Mouse (Mus musculus) heart, embryonic 11.5 days (tissue): Measurements from ENCODE around the gene Ptprn2. TPM values are rescaled to one million over a fixed set of nuclear protein-coding genes. Genes with fewer than 3 reads are reported as not detected.

ENCODE experiments used
- ATAC-seq: fragments of 200-750 bp; cut with Nextera tagmentation; replicated peaks from 2 replicates; pipeline ENCODE4 v1.8.0; 2017; ENCODE audit warnings: moderate library complexity; ENCODE audit not compliant: insufficient number of reproducible peaks, low FRiP score, low TSS enrichment
- H3K27ac ChIP-seq: fragments of 300-500 bp; sonication (generic); 2 replicates; pipeline ENCODE4 v1.5.1; 2014; ENCODE audit warnings: mild to moderate bottlenecking, low read depth, low read length
- H3K27me3 ChIP-seq: fragments of 300-500 bp; sonication (generic); 2 replicates; pipeline ENCODE4 v1.6.1; 2014; ENCODE audit warnings: mild to moderate bottlenecking, low read length, mixed read lengths; ENCODE audit not compliant: control insufficient read depth, insufficient read depth
- H3K36me3 ChIP-seq: fragments of 300-500 bp; sonication (generic); 2 replicates; pipeline ENCODE4 v1.6.1; 2014; ENCODE audit warnings: mild to moderate bottlenecking, low read length, moderate library complexity, mixed read lengths; ENCODE audit not compliant: control insufficient read depth, insufficient read depth
- H3K4me1 ChIP-seq: fragments of 300-500 bp; sonication (generic); 2 replicates; pipeline ENCODE4 v1.6.1; 2014; ENCODE audit warnings: low read length; ENCODE audit not compliant: control insufficient read depth, insufficient read depth
- H3K4me2 ChIP-seq: fragments of 300-500 bp; sonication (generic); 2 replicates; pipeline ENCODE4 v1.6.1; 2014; ENCODE audit warnings: mild to moderate bottlenecking, moderate library complexity
- H3K4me3 ChIP-seq: fragments of 300-500 bp; sonication (generic); 2 replicates; pipeline ENCODE4 v1.5.1; 2014; ENCODE audit warnings: low read depth, low read length
- H3K9ac ChIP-seq: fragments of 300-500 bp; sonication (generic); 2 replicates; pipeline ENCODE4 v1.6.1; 2014; ENCODE audit warnings: mild to moderate bottlenecking, low read depth, low read length, moderate library complexity
- H3K9me3 ChIP-seq: fragments of 300-500 bp; sonication (generic); replicated peaks from 2 replicates; pipeline ENCODE4 v1.6.1; 2016; ENCODE audit warnings: low read length; ENCODE audit not compliant: control insufficient read depth
- WGBS: fragments of 180-500 bp; shearing (Covaris S2); extraction: QIAGEN DNeasy Blood & Tissue Kit; methylation state at CpG from one replicate; pipeline ENCODE4 v1.1.7; 2014; ENCODE audit not compliant: insufficient replicate concordance; 5-methylcytosine and 5-hydroxymethylcytosine counted together
- polyA plus RNA-seq: library from polyadenylated mRNA; unstranded; fragments of >200 nt; fragmentation: Nextera tagmentation; extraction: Ambion mirVana; gene quantifications from 2 replicates; pipeline ENCODE4 v1.2.1, GENCODE M21; 2014

The Ptprn2 gene
- polyA plus RNA-seq, 1 experiment from 2014 or later: not detected

DNA sequence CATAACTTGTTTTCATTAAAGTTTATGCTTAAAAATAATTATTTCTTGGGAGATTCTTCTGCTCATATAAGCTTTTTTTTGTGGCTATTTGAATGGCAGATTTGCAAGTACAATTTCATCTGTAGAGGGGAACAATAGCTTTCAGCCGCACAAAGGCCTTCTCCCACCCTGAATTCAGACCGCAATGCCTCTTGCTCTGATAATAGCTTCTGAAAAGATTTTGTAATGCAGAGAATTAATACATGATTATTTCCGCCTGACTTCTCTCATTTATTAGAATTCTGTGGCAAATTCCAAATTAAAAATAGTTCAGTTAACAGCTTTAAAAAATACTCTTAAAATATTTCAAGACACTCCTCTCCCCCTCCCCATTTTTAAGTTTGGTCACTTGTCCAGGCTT lies 671.3 kb downstream of the Ptprn2 start:
- Histone ChIP-seq H3K36me3 (no peaks in the 10 kb centered on the region), H3K27me3 (peaks cover 94% of the 10 kb centered on the region), H3K9ac (no peak overlapping the region), H3K4me3 (no peak overlapping the region), H3K4me1 (peaks cover 12% of the 10 kb centered on the region), H3K9me3 (no peaks in the 10 kb centered on the region), H3K4me2 (no peak overlapping the region), H3K27ac (no peak overlapping the region)
- ATAC-seq: no peak
- 75% methylated on average over 3 of the region's 3 CpGs for WGBS

GRCm38 (mm10) chr12:117157249-117157648 lies 671.7 kb downstream of the Ptprn2 start:
- H3K27me3 ChIP-seq: peaks cover 94% of the 10 kb centered on the region
- peaks cover 12% of the 10 kb centered on the region for H3K4me1 ChIP-seq
- no peak overlapping the region for H3K9ac ChIP-seq
- H3K4me3 ChIP-seq: no peak overlapping the region
- H3K36me3 ChIP-seq: no peaks in the 10 kb centered on the region
- no peaks in the 10 kb centered on the region for H3K9me3 ChIP-seq
- ATAC-seq: no peak
- H3K27ac ChIP-seq: no peak overlapping the region
- no peak overlapping the region for H3K4me2 ChIP-seq
- WGBS: 62% methylated on average over 2 of the region's 2 CpGs

GRCm38 (mm10) chr12:117157660-117158386 lies 672.3 kb downstream of the Ptprn2 start:
- Histone ChIP-seq H3K9me3 (no peaks in the 10 kb centered on the region), H3K4me3 (no peak overlapping the region), H3K4me2 (no peak overlapping the region), H3K9ac (no peak overlapping the region), H3K27me3 (peaks cover 91% of the 10 kb centered on the region), H3K27ac (no peak overlapping the region), H3K36me3 (no peaks in the 10 kb centered on the region), H3K4me1 (peaks cover 12% of the 10 kb centered on the region)
- no peak for ATAC-seq
- 22% methylated on average over 9 of the region's 9 CpGs for WGBS

DNA sequence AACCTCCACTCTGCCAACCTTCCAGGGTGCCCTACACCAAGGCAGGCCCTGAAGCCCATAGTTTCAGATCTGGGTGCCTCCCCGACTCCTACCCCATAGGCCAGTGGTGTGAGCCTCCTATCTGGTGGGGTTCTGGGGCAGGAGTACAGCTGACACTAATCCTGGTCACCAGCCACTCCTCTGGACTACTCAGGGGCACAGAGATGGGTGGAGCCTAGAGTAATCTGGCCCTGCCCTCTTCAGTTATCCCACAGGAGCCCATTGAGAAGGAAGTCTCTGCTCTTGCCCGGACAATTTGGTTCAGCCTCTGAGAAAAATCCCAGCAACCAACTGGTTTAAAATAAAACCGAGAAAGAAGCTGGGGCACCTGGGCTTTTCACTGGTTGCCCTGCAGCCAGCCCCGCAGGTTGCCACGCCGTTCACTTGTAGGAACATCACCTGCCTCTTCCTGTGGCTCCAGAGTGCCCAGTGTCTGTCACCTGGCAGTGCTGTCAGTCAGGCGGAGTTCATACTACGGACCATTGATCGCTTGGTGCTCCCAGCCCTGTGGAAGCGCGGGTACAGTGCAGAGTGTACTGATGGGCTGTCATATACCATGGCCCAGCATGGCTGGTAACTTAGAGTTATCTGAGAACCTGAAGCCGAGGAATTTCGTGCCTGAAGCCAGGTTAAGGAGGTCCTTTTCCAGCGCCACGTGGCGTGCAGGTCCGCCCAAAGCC lies 673.6 kb downstream of the Ptprn2 start:
- WGBS: 11% methylated on average over 17 of the region's 17 CpGs
- H3K27me3 ChIP-seq: peaks cover 80% of the 10 kb centered on the region
- peak overlapping the region; percentile 59 for H3K4me2 ChIP-seq
- H3K9me3 ChIP-seq: no peaks in the 10 kb centered on the region
- peak overlapping the region; percentile 37 for H3K4me3 ChIP-seq
- peaks cover 10% of the 10 kb centered on the region for H3K4me1 ChIP-seq
- no peak for ATAC-seq
- no peak overlapping the region for H3K9ac ChIP-seq
- H3K27ac ChIP-seq: no peak overlapping the region
- no peaks in the 10 kb centered on the region for H3K36me3 ChIP-seq

DNA sequence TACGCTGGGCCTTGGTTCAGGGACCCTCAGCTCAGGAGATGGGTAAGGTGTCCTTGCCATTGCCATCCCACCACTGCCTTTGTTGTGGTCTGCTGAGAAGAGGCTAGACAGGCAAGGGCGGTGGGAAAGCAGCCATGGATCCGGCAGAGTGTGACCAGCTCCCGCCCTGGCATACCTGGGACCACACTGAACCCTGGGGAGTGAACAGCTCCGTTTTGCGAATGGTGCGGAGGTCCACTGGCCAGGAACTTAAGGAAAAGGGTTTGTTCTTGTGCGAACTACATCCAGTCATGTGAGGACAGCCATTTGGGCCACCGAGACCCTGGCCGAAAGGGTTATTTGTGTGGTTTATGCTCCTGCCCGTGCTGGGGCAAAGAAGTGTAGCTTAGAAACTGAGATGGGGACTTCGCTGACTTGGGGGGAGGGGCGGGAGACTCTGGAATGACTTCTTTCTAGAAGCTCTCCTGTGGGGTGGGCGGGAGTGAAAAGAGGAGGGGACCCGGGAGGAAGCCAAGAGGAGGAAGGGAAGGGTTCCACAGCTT lies 674.2 kb downstream of the Ptprn2 start:
- peak overlapping the region; percentile 37 for H3K4me3 ChIP-seq
- H3K27me3 ChIP-seq: peaks cover 74% of the 10 kb centered on the region
- WGBS: 6% methylated on average over 14 of the region's 15 CpGs
- H3K4me2 ChIP-seq: peak overlapping the region; percentile 59
- H3K9ac ChIP-seq: no peak overlapping the region
- H3K36me3 ChIP-seq: no peaks in the 10 kb centered on the region
- peaks cover 6% of the 10 kb centered on the region for H3K4me1 ChIP-seq
- H3K27ac ChIP-seq: no peak overlapping the region
- ATAC-seq: no peak
- H3K9me3 ChIP-seq: no peaks in the 10 kb centered on the region

- Histone ChIP-seq H3K9me3 (no peaks in the 10 kb centered on the region), H3K4me2 (peak overlapping the region; percentile 59), H3K4me3 (peak overlapping the region; percentile 37), H3K36me3 (no peaks in the 10 kb centered on the region), H3K27me3 (peaks cover 68% of the 10 kb centered on the region), H3K27ac (no peak overlapping the region), H3K9ac (no peak overlapping the region), H3K4me1 (peaks cover 6% of the 10 kb centered on the region; the same call in 1 of the 2 replicates)
- WGBS: 7% methylated on average over 30 of the region's 30 CpGs
- ATAC-seq: no peak
Measured at GRCm38 (mm10) chr12:117160211-117160891, 674.8 kb downstream of the Ptprn2 start.

DNA sequence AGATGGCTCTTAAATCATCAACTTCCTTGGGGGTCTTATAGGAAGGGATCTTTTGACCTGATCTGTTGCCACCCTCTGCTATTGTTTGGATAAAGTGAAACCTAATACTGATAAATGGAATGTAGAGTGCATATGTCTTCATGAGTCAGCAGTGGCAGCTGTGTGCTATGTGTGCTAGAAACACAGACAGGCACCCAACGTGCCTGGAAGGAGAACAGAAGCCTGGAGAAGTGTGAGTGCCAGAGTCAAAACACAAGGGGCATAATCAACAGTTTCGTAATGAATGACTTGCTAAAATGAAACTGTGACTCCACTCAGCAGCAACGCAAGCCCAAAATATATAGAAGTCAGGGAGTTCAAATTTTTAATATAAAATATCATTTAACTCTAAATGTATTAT lies 676.7 kb downstream of the Ptprn2 start:
- no peaks in the 10 kb centered on the region for H3K36me3 ChIP-seq
- H3K9me3 ChIP-seq: no peaks in the 10 kb centered on the region
- WGBS: 54% methylated on average over 3 of the region's 3 CpGs
- no peak overlapping the region for H3K9ac ChIP-seq
- ATAC-seq: no peak
- H3K4me1 ChIP-seq: peaks cover 6% of the 10 kb centered on the region; the same call in 1 of the 2 replicates
- no peak overlapping the region for H3K4me3 ChIP-seq
- H3K27me3 ChIP-seq: peaks cover 53% of the 10 kb centered on the region
- no peak overlapping the region for H3K27ac ChIP-seq
- H3K4me2 ChIP-seq: no peak overlapping the region

DNA sequence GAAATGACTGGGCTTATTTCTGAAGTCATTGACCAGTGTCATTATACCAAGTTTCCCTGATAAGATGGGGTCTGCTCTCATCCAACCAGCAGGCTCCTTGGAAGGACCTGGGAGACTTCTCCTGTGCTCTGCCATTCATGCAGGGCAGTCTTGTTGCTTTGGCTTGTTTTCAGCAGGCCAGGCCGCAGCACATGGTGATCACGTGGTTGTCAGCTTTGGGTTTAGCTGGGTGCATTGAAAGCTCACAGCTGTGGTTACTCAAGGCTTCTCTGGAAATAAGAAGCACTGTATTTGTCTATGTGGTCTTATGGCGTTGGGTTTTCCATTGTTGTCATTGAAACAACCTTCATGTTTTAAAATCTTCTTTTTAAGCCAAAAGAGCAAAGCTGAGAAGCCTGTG lies 678.3 kb downstream of the Ptprn2 start:
- Histone ChIP-seq H3K36me3 (no peaks in the 10 kb centered on the region), H3K4me3 (no peak overlapping the region), H3K9ac (no peak overlapping the region), H3K4me1 (peaks cover 6% of the 10 kb centered on the region; the same call in 1 of the 2 replicates), H3K9me3 (no peaks in the 10 kb centered on the region), H3K27me3 (peaks cover 39% of the 10 kb centered on the region), H3K4me2 (no peak overlapping the region), H3K27ac (no peak overlapping the region)
- ATAC-seq: no peak
- WGBS: 55% methylated on average over 3 of the region's 3 CpGs
